Mouse (Mus musculus) v-Abl transformed pro-B cells (cell line): ENCODE data around the gene Ptprm.

Source experiments
- in situ Hi-C, 2 experiments: fragments of 400-800 bp; cut with MboI; formaldehyde crosslinking; loops; one replicate each; pipeline ENCODE4 v1.15.1; 2025; ENCODE audit not compliant: unreplicated experiment in 2 of 2

The Ptprm gene

GRCm38 (mm10) chr17:66801831-66802687, 552.2 kb downstream of the Ptprm start:
- in situ Hi-C loops: no loop called here

DNA sequence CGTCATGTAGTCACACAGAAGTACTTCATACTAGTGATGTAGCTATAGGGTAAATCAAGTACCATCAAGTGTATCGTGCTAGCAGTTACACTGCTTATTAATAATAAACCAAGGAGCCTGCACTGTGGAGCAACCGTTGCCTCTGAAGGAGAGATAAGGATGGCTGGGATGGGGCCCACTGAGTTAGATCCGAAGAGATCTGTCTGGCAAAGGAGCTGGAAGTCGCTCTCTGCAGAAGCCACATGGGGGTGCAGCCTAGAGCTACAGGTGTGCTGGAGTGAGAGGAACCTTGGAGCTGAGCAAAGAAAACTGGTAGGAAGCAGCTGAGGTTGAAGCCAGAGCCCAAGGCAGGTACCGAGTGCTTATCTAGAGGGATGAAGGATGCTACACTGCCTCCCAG, 554.0 kb downstream of the Ptprm start:
- in situ Hi-C loops: no loop called here

DNA sequence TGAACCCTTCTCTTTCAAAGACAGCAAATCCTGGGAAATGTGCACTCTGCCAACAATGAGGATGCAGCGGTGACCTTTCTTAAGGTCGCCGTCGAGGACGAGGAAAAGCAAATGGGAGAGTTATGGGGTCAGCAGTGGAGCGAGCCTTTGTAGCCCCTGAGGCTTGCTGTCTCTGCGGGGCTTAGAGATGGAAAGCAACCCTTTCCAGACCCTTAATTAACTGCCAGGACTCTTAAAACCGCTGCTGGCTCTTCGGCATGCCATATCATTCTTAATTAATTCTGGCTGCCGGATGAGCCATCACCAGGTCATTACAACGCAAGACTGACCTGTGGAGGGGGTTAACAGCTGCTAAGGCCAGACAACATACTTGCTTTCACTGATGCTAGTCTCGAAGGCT, 568.1 kb downstream of the Ptprm start:
- in situ Hi-C loops: no loop called here

DNA sequence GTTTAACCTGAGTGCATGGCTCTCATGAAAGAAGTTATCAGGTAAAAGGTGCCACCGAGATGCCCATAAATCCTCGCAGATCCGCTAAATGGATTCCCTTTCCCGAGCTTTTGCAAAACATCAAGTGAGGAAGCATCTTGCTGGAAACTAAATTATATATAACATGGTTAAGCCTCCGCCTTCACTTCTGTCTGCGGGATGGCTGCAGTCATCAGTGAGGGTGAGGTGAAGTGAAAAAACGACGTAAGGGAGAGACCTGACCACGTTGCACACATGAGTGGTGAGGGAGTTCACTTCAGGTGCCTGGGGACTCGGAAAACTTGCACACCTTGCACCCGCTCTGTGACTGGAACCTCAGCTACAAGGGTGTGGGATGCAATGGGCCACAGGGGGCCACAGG, 568.7 kb downstream of the Ptprm start:
- in situ Hi-C loops: no loop called here

- in situ Hi-C loops: no loop called here
Observed at GRCm38 (mm10) chr17:66783601-66784000, 570.7 kb downstream of the Ptprm start.

- in situ Hi-C loops: no loop called here
Observed at GRCm38 (mm10) chr17:66783075-66783492, 571.2 kb downstream of the Ptprm start.

DNA sequence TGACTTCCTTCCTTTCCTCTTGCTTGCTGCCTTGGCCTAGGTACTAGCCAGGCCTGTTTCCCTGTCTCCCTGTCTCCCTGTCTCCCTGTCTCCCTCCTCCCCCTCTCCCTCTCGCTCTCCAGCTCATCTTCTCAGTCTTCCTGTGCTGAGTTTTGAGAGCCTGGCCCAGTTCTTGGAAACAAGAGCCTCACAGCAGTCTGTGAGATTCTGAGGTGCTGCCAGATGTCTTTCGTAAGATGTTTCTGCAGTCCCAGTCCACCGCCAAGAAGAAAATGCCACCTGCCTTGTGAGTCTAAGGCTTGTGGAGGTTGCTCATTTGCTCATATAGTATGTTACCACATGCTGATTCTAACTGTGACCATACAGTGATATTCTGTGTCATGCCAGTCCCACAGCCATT, 572.3 kb downstream of the Ptprm start:
- in situ Hi-C loops: no loop called here

- in situ Hi-C loops: no loop called here
Observed at GRCm38 (mm10) chr17:66779026-66779425, 575.2 kb downstream of the Ptprm start.

GRCm38 (mm10) chr17:66769365-66770363, 584.6 kb downstream of the Ptprm start:
- in situ Hi-C loops: no loop called here

GRCm38 (mm10) chr17:66768689-66769275, 585.5 kb downstream of the Ptprm start:
- in situ Hi-C loops: no loop called here

DNA sequence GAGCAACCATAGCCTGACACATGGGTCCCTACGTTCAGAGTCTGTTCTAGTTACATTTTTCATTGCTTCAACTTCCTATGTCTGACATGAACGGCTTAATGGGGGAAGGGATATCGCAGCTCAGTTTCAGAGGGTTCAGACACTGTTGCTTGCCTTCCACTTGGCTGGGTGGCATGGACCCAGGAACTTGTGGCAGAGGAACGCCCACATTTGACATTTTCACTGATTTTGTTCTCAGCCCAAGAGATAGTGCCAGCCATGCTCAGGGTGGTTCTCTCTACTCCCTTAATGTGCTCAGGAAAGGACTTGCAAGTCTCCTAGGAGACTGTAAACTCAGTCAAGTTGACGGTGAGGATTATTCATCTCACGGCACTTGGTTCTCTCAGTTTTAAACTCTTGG, 588.1 kb downstream of the Ptprm start:
- in situ Hi-C loops: no loop called here

GRCm38 (mm10) chr17:66764435-66764834, 589.8 kb downstream of the Ptprm start:
- in situ Hi-C loops: no loop called here

GRCm38 (mm10) chr17:66762716-66763115, 591.5 kb downstream of the Ptprm start:
- in situ Hi-C loops: no loop called here

- in situ Hi-C loops: no loop called here
Observed at GRCm38 (mm10) chr17:66761326-66762296, 592.6 kb downstream of the Ptprm start.

- in situ Hi-C loops: no loop called here
Observed at GRCm38 (mm10) chr17:66757025-66757511, 597.2 kb downstream of the Ptprm start.

GRCm38 (mm10) chr17:66756500-66756899, 597.8 kb downstream of the Ptprm start:
- in situ Hi-C loops: no loop called here

DNA sequence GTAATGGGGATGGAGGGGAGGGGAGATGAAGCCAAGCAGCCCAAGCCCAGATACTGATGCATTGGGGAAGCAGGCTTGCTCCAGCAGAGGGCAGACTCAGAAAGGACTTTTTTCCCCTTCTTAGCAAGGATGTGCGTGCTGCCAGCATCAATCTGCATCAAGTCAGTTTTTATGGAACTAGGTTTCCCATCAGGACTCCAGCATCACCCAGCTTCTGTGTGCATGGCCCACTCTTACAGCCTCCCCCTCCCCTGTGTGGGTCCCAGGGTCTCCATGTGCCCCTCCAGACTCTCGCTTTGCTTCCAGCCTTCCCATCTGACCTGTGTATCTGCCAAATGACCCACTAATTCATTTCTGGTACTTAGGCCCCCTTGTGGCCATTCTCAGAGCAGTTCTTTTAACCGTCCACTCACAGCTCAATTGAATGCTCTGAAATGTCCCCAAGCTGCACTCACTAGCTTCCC, 599.0 kb downstream of the Ptprm start:
- in situ Hi-C loops: no loop called here

GRCm38 (mm10) chr17:66754208-66754865, 599.9 kb downstream of the Ptprm start:
- in situ Hi-C loops: no loop called here

GRCm38 (mm10) chr17:66751746-66752145, 602.5 kb downstream of the Ptprm start:
- in situ Hi-C loops: no loop called here
